Mouse (Mus musculus) brain, embryonic 14.5 days (tissue): ENCODE data around the gene Plxdc2.

Experiments used
- CTCF ChIP-seq: fragments of 200-500 bp; IDR thresholded peaks from 2 replicates; pipeline ENCODE4 v1.5.1; 2012; ENCODE audit warnings: inconsistent platforms, mild to moderate bottlenecking, moderate library complexity, borderline replicate concordance; ENCODE audit not compliant: insufficient read depth, insufficient read length; ENCODE audit errors: extremely low read depth
- POLR2A ChIP-seq: fragments of 200-500 bp; IDR thresholded peaks from 2 replicates; pipeline ENCODE4 v1.6.1; 2012; ENCODE audit warnings: mild to moderate bottlenecking, inconsistent platforms, borderline replicate concordance; ENCODE audit not compliant: poor library complexity, insufficient read depth, insufficient read length, severe bottlenecking; ENCODE audit errors: extremely low read depth

GRCm38 (mm10) chr2:16398006-16398405 is 41.9 kb downstream of the Plxdc2 start:
- TF ChIP-seq POLR2A, result no peak
- no peak for TF ChIP-seq CTCF
